Mouse (Mus musculus) MEL (cell line): ENCODE data around the gene Olfr61. TPM values are rescaled to one million over a fixed set of nuclear protein-coding genes. Genes with fewer than 3 reads are reported as not detected.
"Not testable (repeated sequence)": the region's sequence is repeated elsewhere in the genome, so short reads cannot be mapped to it uniquely, and the experiment has no call there.

Source experiments
- DNase-seq: peaks from one replicate; pipeline ENCODE4 v3.0.0; 2011; ENCODE audit warnings: low read depth, low spot score
- H3K27ac ChIP-seq: 2 replicates; pipeline ENCODE4 v1.5.1; 2012; ENCODE audit warnings: low read depth, mild to moderate bottlenecking, control low read depth, low read length, moderate library complexity; ENCODE audit not compliant: control insufficient read depth
- H3K27me3 ChIP-seq, 2 experiments: fragments of 150-350 bp in 1 of 2; sonication (generic) in 1 of 2; 2 replicates each; pipeline ENCODE4 v1.6.1; 2012; ENCODE audit warnings: low read length in 2 of 2, mild to moderate bottlenecking in 2 of 2, improper control_type of control experiment in 1 of 2, moderate library complexity in 1 of 2; ENCODE audit not compliant: insufficient read depth in 2 of 2, control insufficient read depth in 1 of 2
- H3K36me3 ChIP-seq, 2 experiments: 2 replicates each; pipeline ENCODE4 v1.6.1; 2012 to 2014; ENCODE audit warnings: low read length in 2 of 2, improper control_type of control experiment in 1 of 2, inconsistent platforms in 1 of 2, mild to moderate bottlenecking in 1 of 2; ENCODE audit not compliant: insufficient read depth in 2 of 2, control insufficient read depth in 1 of 2
- H3K4me1 ChIP-seq, 2 experiments: fragments of 150-350 bp in 1 of 2; sonication (generic) in 1 of 2; 2 replicates each; pipeline ENCODE4 v1.6.1; 2012; ENCODE audit warnings: low read length in 2 of 2, improper control_type of control experiment in 1 of 2, mild to moderate bottlenecking in 1 of 2; ENCODE audit not compliant: insufficient read depth in 2 of 2, control insufficient read depth in 1 of 2
- H3K4me3 ChIP-seq, 2 experiments: fragments of 150-350 bp in 1 of 2; sonication (generic) in 1 of 2; 2 replicates each; pipeline ENCODE4 v1.5.1; 2012; ENCODE audit warnings: low read depth in 2 of 2, low read length in 2 of 2, mild to moderate bottlenecking in 2 of 2, moderate library complexity in 2 of 2, control low read depth in 1 of 2, improper control_type of control experiment in 1 of 2; ENCODE audit not compliant: control insufficient read depth in 1 of 2, insufficient read depth in 1 of 2
- H3K79me2 ChIP-seq: 2 replicates; pipeline ENCODE4 v1.6.1; 2012; ENCODE audit warnings: mild to moderate bottlenecking, low read length, moderate library complexity; ENCODE audit not compliant: control insufficient read depth, poor library complexity, insufficient read depth
- H3K9ac ChIP-seq: 2 replicates; pipeline ENCODE4 v1.6.1; 2012; ENCODE audit warnings: low read depth, mild to moderate bottlenecking, control low read depth, low read length, moderate library complexity; ENCODE audit not compliant: control insufficient read depth, poor library complexity, severe bottlenecking
- H3K9me3 ChIP-seq: fragments of 150-350 bp; sonication (generic); replicated peaks from 2 replicates; pipeline ENCODE4 v1.6.1; 2012; ENCODE audit warnings: mild to moderate bottlenecking, low read length, improper control_type of control experiment, moderate library complexity; ENCODE audit not compliant: insufficient read depth
- CHD1 ChIP-seq: IDR thresholded peaks from 2 replicates; pipeline ENCODE4 v1.6.1; 2012; ENCODE audit warnings: low read depth, mild to moderate bottlenecking, inconsistent platforms, low read length, improper control_type of control experiment
- ETS1 ChIP-seq: IDR thresholded peaks from 2 replicates; pipeline ENCODE4 v1.6.1; 2012; ENCODE audit warnings: low read depth, mild to moderate bottlenecking, inconsistent platforms, low read length, improper control_type of control experiment, moderate library complexity
- GABPA ChIP-seq: IDR thresholded peaks from 2 replicates; pipeline ENCODE4 v1.6.1; 2012; ENCODE audit warnings: low read depth, mild to moderate bottlenecking, inconsistent platforms, low read length, improper control_type of control experiment, moderate library complexity
- HCFC1 ChIP-seq: IDR thresholded peaks from 2 replicates; pipeline ENCODE4 v1.6.1; 2012; ENCODE audit warnings: low read depth, mild to moderate bottlenecking, inconsistent platforms, low read length, improper control_type of control experiment, moderate library complexity
- MAFK ChIP-seq: IDR thresholded peaks from 2 replicates; pipeline ENCODE4 v1.6.1; 2011; ENCODE audit warnings: low read depth, mild to moderate bottlenecking, low read length, improper control_type of control experiment, borderline replicate concordance
- MAX ChIP-seq: IDR thresholded peaks from 2 replicates; pipeline ENCODE4 v1.6.1; 2011; ENCODE audit warnings: low read length, improper control_type of control experiment
- MAZ ChIP-seq: IDR thresholded peaks from 2 replicates; pipeline ENCODE4 v1.6.1; 2012; ENCODE audit warnings: low read depth, mild to moderate bottlenecking, inconsistent platforms, low read length, improper control_type of control experiment
- MXI1 ChIP-seq: IDR thresholded peaks from 2 replicates; pipeline ENCODE4 v1.6.1; 2011; ENCODE audit warnings: mild to moderate bottlenecking, low read depth, low read length, improper control_type of control experiment
- MYB ChIP-seq: IDR thresholded peaks from 2 replicates; pipeline ENCODE4 v1.6.1; 2011; ENCODE audit warnings: mild to moderate bottlenecking, low read depth, low read length, improper control_type of control experiment
- MYC ChIP-seq: IDR thresholded peaks from 2 replicates; pipeline ENCODE4 v1.6.1; 2011; ENCODE audit warnings: low read depth, mild to moderate bottlenecking, low read length, improper control_type of control experiment, moderate library complexity
- RAD21 ChIP-seq: IDR thresholded peaks from 2 replicates; pipeline ENCODE4 v1.6.1; 2011; ENCODE audit warnings: mild to moderate bottlenecking, low read depth, low read length, improper control_type of control experiment
- TAL1 ChIP-seq: IDR thresholded peaks from 2 replicates; pipeline ENCODE4 v1.6.1; 2012; ENCODE audit warnings: mild to moderate bottlenecking, inconsistent platforms, low read length, moderate library complexity, mixed read lengths
- USF2 ChIP-seq, 2 experiments: IDR thresholded peaks; 2 replicates each; pipeline ENCODE4 v1.6.1; 2011 to 2012; ENCODE audit warnings: improper control_type of control experiment in 2 of 2, low read length in 2 of 2, borderline replicate concordance in 1 of 2, inconsistent platforms in 1 of 2, low read depth in 1 of 2, mild to moderate bottlenecking in 1 of 2; ENCODE audit not compliant: insufficient read depth in 1 of 2
- ZC3H11A ChIP-seq: IDR thresholded peaks from 2 replicates; pipeline ENCODE4 v1.6.1; 2012; ENCODE audit warnings: low read depth, mild to moderate bottlenecking, inconsistent platforms, low read length, improper control_type of control experiment
- ZNF384 ChIP-seq: IDR thresholded peaks from 2 replicates; pipeline ENCODE4 v1.6.1; 2012; ENCODE audit warnings: low read depth, mild to moderate bottlenecking, inconsistent platforms, low read length, improper control_type of control experiment
- polyA plus RNA-seq, 2 experiments: library from polyadenylated mRNA; stranded (reverse) in 1 of 2; unstranded in 1 of 2; fragments of >175 nt in 1 of 2; fragments of >200 nt in 1 of 2; gene quantifications; 2 replicates each; pipeline versions ENCODE4 v1.2.1 to v1.2.4; 2012; ENCODE audit warnings: low replicate concordance in 2 of 2, low read depth in 1 of 2; ENCODE audit not compliant: insufficient read length in 2 of 2, insufficient read depth in 1 of 2, missing spikeins in 1 of 2
- total RNA-seq: library from RNA; depleted of rRNA; stranded (reverse); fragments of 300-350 nt; gene quantifications from 2 replicates; pipeline ENCODE4 v1.2.3, GENCODE M21; 2012; rRNA removed

Gene Olfr61
- total and polyA plus RNA-seq, 3 experiments: not detected

- Histone ChIP-seq H3K79me2 (no peaks in the 10 kb centered on the region), H3K4me1 (no peaks in the 10 kb centered on the region), H3K9me3 (no peaks in the 10 kb centered on the region), H3K36me3 (no peaks in the 10 kb centered on the region), H3K27ac (no peak overlapping the region), H3K9ac (no peak overlapping the region), H3K4me3 (no peak overlapping the region), H3K27me3 (no peaks in the 10 kb centered on the region)
- DNase-seq: no peak
- no peak for TF ChIP-seq MYC
- no peak for TF ChIP-seq ZC3H11A
- TF ChIP-seq MXI1: no peak
- TF ChIP-seq HCFC1: no peak
- TF ChIP-seq MYB: no peak
- no peak for TF ChIP-seq CHD1
- TF ChIP-seq GABPA: no peak
- no peak for TF ChIP-seq MAFK
- TF ChIP-seq MAX: no peak
- no peak for TF ChIP-seq TAL1
- TF ChIP-seq ETS1: no peak
- TF ChIP-seq MAZ: no peak
- TF ChIP-seq RAD21: no peak
These were observed 47.1 kb downstream of the Olfr61 start for GRCm38 (mm10) chr7:140675863-140676262.

DNA sequence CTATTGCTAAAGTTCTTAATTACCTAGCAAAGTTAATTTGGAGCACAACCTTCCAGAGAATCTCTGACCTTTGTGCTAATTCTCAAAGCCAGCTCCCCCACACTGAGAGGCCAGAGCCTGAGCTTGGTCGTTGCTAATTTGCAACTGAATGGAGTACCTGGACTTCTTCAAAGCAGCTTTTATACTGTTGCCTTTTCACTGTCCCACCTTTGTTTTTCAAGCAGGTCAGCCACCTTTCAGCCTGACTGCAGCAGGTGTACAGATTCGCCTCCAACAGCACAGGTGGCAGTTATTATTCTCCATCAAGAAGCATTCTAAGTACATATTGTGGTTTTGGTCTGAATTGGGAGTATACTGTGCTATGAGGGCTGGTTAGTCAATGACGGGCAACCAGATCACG is 50.8 kb downstream of the Olfr61 start:
- H3K36me3 ChIP-seq, H3K27me3 ChIP-seq, H3K27ac ChIP-seq, H3K79me2 ChIP-seq, H3K4me1 ChIP-seq, DNase-seq, H3K9me3 ChIP-seq, H3K4me3 ChIP-seq, H3K9ac ChIP-seq: not testable (repeated sequence)

GRCm38 (mm10) chr7:140681651-140682050 is 52.9 kb downstream of the Olfr61 start, which contains the start of gene Olfr45:
Gene Olfr45, plus strand, starts transcription at chr7:140681951.
- Histone ChIP-seq H3K27me3 (no peaks in the 10 kb centered on the region), H3K9ac (no peak within 1 kb of the TSS), H3K4me3 (no peak within 1 kb of the TSS), H3K36me3 (no peaks in the 10 kb centered on the region), H3K9me3 (no peaks in the 10 kb centered on the region), H3K4me1 (no peaks in the 10 kb centered on the region), H3K27ac (no peak within 1 kb of the TSS)
- no peak for TF ChIP-seq ZNF384
- TF ChIP-seq USF2 (IDR thresholded peaks at IDR 0.05; ENCODE audit: borderline replicate concordance in 1 of 2, insufficient read depth in 1 of 2, low read depth in 1 of 2, low read length in 2 of 2): no peak
- TF ChIP-seq MYB: no peak
- TF ChIP-seq GABPA: no peak
- TF ChIP-seq, all 39 proteins: peak for 0
- no peak for DNase-seq
- H3K79me2 ChIP-seq: no peaks in the 10 kb centered on the region

Other genes starting within 250 kb of the Olfr61 start
- gene Olfr531, start 226.1 kb upstream of the Olfr61 start, total RNA-seq: not detected in 2 replicates
- not detected for gene Olfr531, start 226.1 kb upstream of the Olfr61 start, polyA plus RNA-seq
- gene Olfr532, start 207.3 kb upstream of the Olfr61 start, total RNA-seq: not detected in 2 replicates
- gene Olfr532, start 207.3 kb upstream of the Olfr61 start, polyA plus RNA-seq: not detected
- gene Olfr533, start 165.6 kb upstream of the Olfr61 start, total RNA-seq: not detected in 2 replicates
- gene Olfr533, start 165.6 kb upstream of the Olfr61 start, polyA plus RNA-seq: not detected
- gene Olfr535, start 144.8 kb upstream of the Olfr61 start, total RNA-seq: not detected in 2 replicates
- not detected for gene Olfr535, start 144.8 kb upstream of the Olfr61 start, polyA plus RNA-seq
- not detected in 2 replicates for gene Olfr536, start 121.6 kb upstream of the Olfr61 start, total RNA-seq
- gene Olfr536, start 121.6 kb upstream of the Olfr61 start, polyA plus RNA-seq: not detected
- gene Olfr538, start 61.1 kb upstream of the Olfr61 start, total RNA-seq: not detected in 2 replicates
- gene Olfr538, start 61.1 kb upstream of the Olfr61 start, polyA plus RNA-seq: not detected
- not detected in 2 replicates for gene Olfr46, start 27.7 kb upstream of the Olfr61 start, total RNA-seq
- not detected for gene Olfr46, start 27.7 kb upstream of the Olfr61 start, polyA plus RNA-seq
- gene Olfr53, start 17.5 kb downstream of the Olfr61 start, total RNA-seq: not detected in 2 replicates
- gene Olfr53, start 17.5 kb downstream of the Olfr61 start, polyA plus RNA-seq: not detected
- not detected in 2 replicates for gene Olfr539, start 31.0 kb downstream of the Olfr61 start, total RNA-seq
- gene Olfr539, start 31.0 kb downstream of the Olfr61 start, polyA plus RNA-seq: not detected
- not detected in 2 replicates for gene Olfr45, start 53.0 kb downstream of the Olfr61 start, total RNA-seq
- not detected for gene Olfr45, start 53.0 kb downstream of the Olfr61 start, polyA plus RNA-seq
- gene Olfr541, start 68.3 kb downstream of the Olfr61 start, total RNA-seq: not detected in 2 replicates
- not detected for gene Olfr541, start 68.3 kb downstream of the Olfr61 start, polyA plus RNA-seq
- gene Cyp2e1, start 134.8 kb downstream of the Olfr61 start, total RNA-seq: not detected in 2 replicates
- not detected for gene Cyp2e1, start 134.8 kb downstream of the Olfr61 start, polyA plus RNA-seq
- not detected in 2 replicates for gene Syce1, start 158.9 kb downstream of the Olfr61 start, total RNA-seq
- not detected for gene Syce1, start 158.9 kb downstream of the Olfr61 start, polyA plus RNA-seq
- not detected in 2 replicates for gene Zfp941, start 193.2 kb downstream of the Olfr61 start, total RNA-seq
- gene Zfp941, start 193.2 kb downstream of the Olfr61 start, polyA plus RNA-seq: not detected
- gene Urah, start 206.0 kb downstream of the Olfr61 start, total RNA-seq: not detected in 2 replicates
- not detected for gene Urah, start 206.0 kb downstream of the Olfr61 start, polyA plus RNA-seq
- gene Scgb1c1, start 216.6 kb downstream of the Olfr61 start, total RNA-seq: not detected in 2 replicates
- gene Scgb1c1, start 216.6 kb downstream of the Olfr61 start, polyA plus RNA-seq: not detected
- gene Odf3, start 218.8 kb downstream of the Olfr61 start, total RNA-seq: not detected in 2 replicates
- not detected for gene Odf3, start 218.8 kb downstream of the Olfr61 start, polyA plus RNA-seq
- not detected in 2 replicates for gene Gm45785, start 227.4 kb downstream of the Olfr61 start, total RNA-seq
- gene Gm45785, start 227.4 kb downstream of the Olfr61 start, polyA plus RNA-seq: not detected
- 44.5 and 52.3 TPM in 2 replicates for gene Ric8a, start 228.0 kb downstream of the Olfr61 start, total RNA-seq
- gene Ric8a, start 228.0 kb downstream of the Olfr61 start, polyA plus RNA-seq: 10 to 100 TPM in 1 of 2 experiments, not detected in 1; 63.4 TPM
- 12.1 and 16.0 TPM in 2 replicates for gene Bet1l, start 228.6 kb downstream of the Olfr61 start, total RNA-seq
- gene Bet1l, start 228.6 kb downstream of the Olfr61 start, polyA plus RNA-seq: 10 to 100 TPM in 1 of 2 experiments, not detected in 1; 26.2 TPM